Mouse (Mus musculus) WW6 (cell line): ENCODE data around the gene Nop9.

Source experiments
- DNase-seq: peaks from one replicate; pipeline ENCODE4 v3.0.0-alpha.2; 2013; ENCODE audit warnings: low read depth, low spot score

Gene Nop9

GRCm38 (mm10) chr14:55745180-55745860 lies at the start of gene Nop9, which contains the start of gene Dhrs1:
Gene Nop9 (plus strand): TSS chr14:55745693.
Gene Dhrs1 (minus strand): TSS chr14:55745690.
- peak; percentile 75 for DNase-seq

GRCm38 (mm10) chr14:55697226-55697625 lies 48.3 kb upstream of the Nop9 start:
- DNase-seq, result no peak

GRCm38 (mm10) chr14:55701131-55701530 lies 44.4 kb upstream of the Nop9 start:
- no peak for DNase-seq

GRCm38 (mm10) chr14:55702761-55703160 lies 42.7 kb upstream of the Nop9 start:
- no peak for DNase-seq

- DNase-seq, result no peak
Observed at GRCm38 (mm10) chr14:55706051-55706600, 39.4 kb upstream of the Nop9 start.

- DNase-seq, result no peak
Observed at GRCm38 (mm10) chr14:55707397-55707796, 38.1 kb upstream of the Nop9 start.

GRCm38 (mm10) chr14:55709509-55709908 lies 36.0 kb upstream of the Nop9 start:
- peak; percentile 61 for DNase-seq

- DNase-seq, result no peak
Observed at GRCm38 (mm10) chr14:55711786-55712185, 33.7 kb upstream of the Nop9 start.

- DNase-seq, result no peak
Observed at GRCm38 (mm10) chr14:55713007-55713728, 32.3 kb upstream of the Nop9 start.

- DNase-seq, result no peak
Observed at GRCm38 (mm10) chr14:55713729-55714122, 31.8 kb upstream of the Nop9 start, which contains the start of gene Tgm1. Gene Tgm1 (minus strand): TSS chr14:55713926.

GRCm38 (mm10) chr14:55714893-55715292 lies 30.6 kb upstream of the Nop9 start:
- no peak for DNase-seq

GRCm38 (mm10) chr14:55716271-55716670 lies 29.2 kb upstream of the Nop9 start:
- DNase-seq, result no peak

- no peak for DNase-seq
Observed at GRCm38 (mm10) chr14:55716884-55717283, 28.6 kb upstream of the Nop9 start.

- no peak for DNase-seq
Observed at GRCm38 (mm10) chr14:55719737-55720136, 25.8 kb upstream of the Nop9 start.

GRCm38 (mm10) chr14:55720666-55721065 lies 24.8 kb upstream of the Nop9 start:
- no peak for DNase-seq

GRCm38 (mm10) chr14:55721076-55721475 lies 24.4 kb upstream of the Nop9 start:
- DNase-seq, result no peak

GRCm38 (mm10) chr14:55721700-55722437 lies 23.6 kb upstream of the Nop9 start, which contains the start of gene Rabggta:
Gene Rabggta (minus strand): TSS chr14:55722263.
- peak; percentile 90 for DNase-seq

- DNase-seq, result no peak
Observed at GRCm38 (mm10) chr14:55722438-55722945, 23.0 kb upstream of the Nop9 start.

- DNase-seq, result no peak
Observed at GRCm38 (mm10) chr14:55723433-55723832, 22.1 kb upstream of the Nop9 start.

GRCm38 (mm10) chr14:55724411-55724871 lies 21.1 kb upstream of the Nop9 start:
- DNase-seq, result no peak

GRCm38 (mm10) chr14:55726261-55726660 lies 19.2 kb upstream of the Nop9 start:
- DNase-seq, result no peak
